In genomic region chr6:137411901-137412378, GRCm38 (mm10) we compare ENCODE assay signal across 12 mouse cellular contexts.
DNase-seq lines count a peak whose midpoint lies in the region; ATAC-seq and TF ChIP-seq lines count a peak whose summit lies in the region.
"Had no signal": no experiment of that assay in that cellular context is flagged by ENCODE, and none has a peak within 500 bp of the region (broad histone marks: within the 10 kb centered on the region; RNA-seq: fewer than 3 reads in every experiment).

No protein-coding gene starts in this region.

- no peaks in the 10 kb centered on the region for H3K27me3 ChIP-seq in lung, embryonic 14.5 days (ENCODE audit: insufficient read depth, low read length)
- H3K27me3 ChIP-seq in hindbrain, embryonic 16.5 days (replicated peaks; ENCODE audit: control insufficient read depth, insufficient read depth, low read length) = no peaks in the 10 kb centered on the region
- H3K27me3 ChIP-seq in intestine, embryonic 15.5 days (replicated peaks) = no peaks in the 10 kb centered on the region
- H3K27me3 ChIP-seq: embryonic facial prominence, embryonic 13.5 days; limb, embryonic 15.5 days; megakaryocyte, embryonic 14.5 days had no signal

- no peaks in the 10 kb centered on the region for H3K4me1 ChIP-seq in lung, embryonic 14.5 days (ENCODE audit: insufficient read depth)
- H3K4me1 ChIP-seq in hindbrain, embryonic 16.5 days (ENCODE audit: control insufficient read depth, insufficient read depth, low read depth, low read length) = peaks cover 6% of the 10 kb centered on the region
- H3K4me1 ChIP-seq in intestine, embryonic 15.5 days (replicated peaks) = no peaks in the 10 kb centered on the region
- H3K4me1 ChIP-seq: embryonic facial prominence, embryonic 13.5 days; megakaryocyte, embryonic 14.5 days had no signal

- 0 out of 2 replicates have a peak, but pooled peaks have one; percentile 7 for TF ChIP-seq CTCF in lung, embryonic 14.5 days (IDR thresholded peaks at IDR 0.05; ENCODE audit: low read depth)

- H3K4me2 ChIP-seq in lung, embryonic 14.5 days = no peak overlapping the region
- peak overlapping the region; percentile 5; the same call in 1 of the 2 replicates for H3K4me2 ChIP-seq in hindbrain, embryonic 16.5 days (ENCODE audit: low read length)
- H3K4me2 ChIP-seq in intestine, embryonic 15.5 days (replicated peaks) = no peak overlapping the region
- H3K4me2 ChIP-seq: embryonic facial prominence, embryonic 13.5 days; limb, embryonic 15.5 days had no signal

- 57% methylated on average over 2 of the region's 2 CpGs for WGBS in lung, embryonic 14.5 days
- WGBS in hindbrain, embryonic 16.5 days = 17% methylated on average over 2 of the region's 2 CpGs
- WGBS in intestine, embryonic 15.5 days = 58% methylated on average over 2 of the region's 2 CpGs

- H3K4me3 ChIP-seq in lung, embryonic 14.5 days (ENCODE audit: low read depth, low read length) = no peak overlapping the region
- no peak overlapping the region for H3K4me3 ChIP-seq in hindbrain, embryonic 16.5 days (ENCODE audit: low read length)
- no peak overlapping the region for H3K4me3 ChIP-seq in intestine, embryonic 15.5 days (replicated peaks)
- H3K4me3 ChIP-seq: embryonic facial prominence, embryonic 13.5 days; limb, embryonic 15.5 days; megakaryocyte, embryonic 14.5 days had no signal

- no peaks in the 10 kb centered on the region for H3K36me3 ChIP-seq in lung, embryonic 14.5 days (ENCODE audit: insufficient read depth)
- H3K36me3 ChIP-seq in hindbrain, embryonic 16.5 days (ENCODE audit: control insufficient read depth, insufficient read depth, low read length) = peaks cover 5% of the 10 kb centered on the region
- no peaks in the 10 kb centered on the region for H3K36me3 ChIP-seq in intestine, embryonic 15.5 days
- H3K36me3 ChIP-seq: embryonic facial prominence, embryonic 13.5 days; limb, embryonic 15.5 days had no signal

- no peaks in the 10 kb centered on the region for H3K9me3 ChIP-seq in lung, embryonic 14.5 days (ENCODE audit: low read depth, low read length)
- no peaks in the 10 kb centered on the region for H3K9me3 ChIP-seq in hindbrain, embryonic 16.5 days (ENCODE audit: control insufficient read depth, low read length)
- H3K9me3 ChIP-seq in intestine, embryonic 15.5 days = no peaks in the 10 kb centered on the region
- H3K9me3 ChIP-seq: embryonic facial prominence, embryonic 13.5 days; limb, embryonic 15.5 days had no signal

- no peak for ATAC-seq in lung, embryonic 14.5 days (ENCODE audit: insufficient read depth)
- ATAC-seq in hindbrain, embryonic 16.5 days = peak; percentile 77
- ATAC-seq in intestine, embryonic 15.5 days = no peak

- H3K9ac ChIP-seq in lung, embryonic 14.5 days = no peak overlapping the region
- no peak overlapping the region for H3K9ac ChIP-seq in hindbrain, embryonic 16.5 days (ENCODE audit: low read depth, low read length)
- H3K9ac ChIP-seq in intestine, embryonic 15.5 days = no peak overlapping the region
- H3K9ac ChIP-seq: embryonic facial prominence, embryonic 13.5 days; limb, embryonic 15.5 days had no signal

- H3K27ac ChIP-seq in lung, embryonic 14.5 days (ENCODE audit: low read depth) = no peak overlapping the region
- H3K27ac ChIP-seq in hindbrain, embryonic 16.5 days (ENCODE audit: low read depth, low read length) = peak overlapping the region; percentile 71
- H3K27ac ChIP-seq in intestine, embryonic 15.5 days = no peak overlapping the region
- H3K27ac ChIP-seq: embryonic facial prominence, embryonic 13.5 days; limb, embryonic 15.5 days had no signal

- DNase-seq in embryo, embryonic 10.5 days (ENCODE audit: low spot score) = peak; percentile 33
- DNase-seq in embryo, embryonic 9.5 days (ENCODE audit: extremely low spot score) = no peak
- DNase-seq in lung, embryonic 14.5 days = no peak
- DNase-seq in lung, postnatal 4 days = no peak
- DNase-seq in retina, embryonic 14.5 days (ENCODE audit: low spot score) = peak; percentile 73
- no peak for DNase-seq in lung, postnatal 25 days (ENCODE audit: low spot score)
- DNase-seq: right cerebral cortex, postnatal 14 days had no signal

Comparison
In these comparisons a context has a peak if more than half of its experiments do, and no peak if none do; other contexts are left out.
1. DNase-seq: peak in embryo, embryonic 10.5 days (single experiment) and retina, embryonic 14.5 days (single experiment); none in embryo, embryonic 9.5 days (single experiment), lung, embryonic 14.5 days (single experiment), lung, postnatal 4 days (0 of 2) and lung, postnatal 25 days (single experiment).